Mouse (Mus musculus) CD4-positive helper T cell, adult 2 months (primary cell): ENCODE measurements around the gene Ccdc33.

Experiments used
- DNase-seq: peaks from one replicate; pipeline ENCODE4 v3.0.0-alpha.2; 2012; ENCODE audit warnings: low read depth, missing footprints, low spot score

Gene Ccdc33

GRCm38 (mm10) chr9:58130909-58131308 lies 12.3 kb upstream of the Ccdc33 start:
- DNase-seq, result no peak

GRCm38 (mm10) chr9:58129508-58129907 lies 10.9 kb upstream of the Ccdc33 start:
- no peak for DNase-seq

GRCm38 (mm10) chr9:58128926-58129413 lies 10.3 kb upstream of the Ccdc33 start:
- DNase-seq, result no peak

GRCm38 (mm10) chr9:58125811-58126210 lies 7.2 kb upstream of the Ccdc33 start:
- no peak for DNase-seq

- no peak for DNase-seq
These were observed 6.5 kb upstream of the Ccdc33 start for GRCm38 (mm10) chr9:58125085-58125484.

GRCm38 (mm10) chr9:58116024-58116651 lies 2.5 kb downstream of the Ccdc33 start:
- DNase-seq, result no peak

GRCm38 (mm10) chr9:58115297-58115925 lies 3.2 kb downstream of the Ccdc33 start:
- DNase-seq, result no peak

GRCm38 (mm10) chr9:58114019-58114418 lies 4.6 kb downstream of the Ccdc33 start:
- no peak for DNase-seq

GRCm38 (mm10) chr9:58113279-58113884 lies 5.2 kb downstream of the Ccdc33 start:
- DNase-seq, result no peak

GRCm38 (mm10) chr9:58112866-58113278 lies 5.8 kb downstream of the Ccdc33 start:
- no peak for DNase-seq

GRCm38 (mm10) chr9:58112321-58112751 lies 6.3 kb downstream of the Ccdc33 start:
- DNase-seq, result peak; percentile 89

- DNase-seq, result peak; percentile 51
These were observed 7.2 kb downstream of the Ccdc33 start for GRCm38 (mm10) chr9:58111431-58111830.

GRCm38 (mm10) chr9:58110787-58111186 lies 7.8 kb downstream of the Ccdc33 start:
- no peak for DNase-seq

GRCm38 (mm10) chr9:58107494-58107893 lies 11.1 kb downstream of the Ccdc33 start:
- DNase-seq, result no peak

GRCm38 (mm10) chr9:58105595-58106169 lies 12.9 kb downstream of the Ccdc33 start:
- DNase-seq, result no peak

GRCm38 (mm10) chr9:58103647-58104046 lies 15.0 kb downstream of the Ccdc33 start:
- DNase-seq, result no peak

- no peak for DNase-seq
These were observed 16.6 kb downstream of the Ccdc33 start for GRCm38 (mm10) chr9:58102013-58102412.

- DNase-seq, result no peak
These were observed 18.6 kb downstream of the Ccdc33 start for GRCm38 (mm10) chr9:58099836-58100565.

GRCm38 (mm10) chr9:58096629-58097301 lies 21.9 kb downstream of the Ccdc33 start:
- DNase-seq, result no peak

GRCm38 (mm10) chr9:58095977-58096376 lies 22.6 kb downstream of the Ccdc33 start:
- no peak for DNase-seq

- DNase-seq, result no peak
These were observed 24.8 kb downstream of the Ccdc33 start for GRCm38 (mm10) chr9:58093776-58094175.
